20 mouse cellular contexts compared by ENCODE assay signal in genomic region chr14:57376016-57376415, GRCm38 (mm10). TPM values are rescaled to one million over a fixed set of nuclear protein-coding genes. Genes with fewer than 3 reads are reported as not detected.
A peak's percentile ranks its signal among the peaks of the same experiment; 100 is the strongest.
DNase-seq lines count a peak whose midpoint lies in the region; ATAC-seq and TF ChIP-seq lines count a peak whose summit lies in the region.
"Had no signal": no experiment of that assay in that cellular context is flagged by ENCODE, and none has a peak within 500 bp of the region (broad histone marks: within the 10 kb centered on the region; RNA-seq: fewer than 3 reads in every experiment).

No protein-coding gene starts in this region.

- H3K79me2 ChIP-seq in liver, adult 2 months (ENCODE audit: control insufficient read depth, insufficient read depth, low read length), result no peaks in the 10 kb centered on the region; the same call in 1 of the 2 replicates

- no peak for TF ChIP-seq CTCF in liver, adult 2 months (IDR thresholded peaks at IDR 0.05; ENCODE audit: low read depth, low read length)

- H3K9ac ChIP-seq in embryonic facial prominence, embryonic 15.5 days, result no peak overlapping the region
- H3K9ac ChIP-seq in forebrain, embryonic 12.5 days, result peak overlapping the region; percentile 17; the same call in 1 of the 2 replicates
- no peak overlapping the region for H3K9ac ChIP-seq in forebrain, embryonic 14.5 days (ENCODE audit: low read length)
- H3K9ac ChIP-seq in liver, adult 2 months (ENCODE audit: low read depth, low read length), result no peak overlapping the region

- no peak overlapping the region for H3K27ac ChIP-seq in embryonic facial prominence, embryonic 15.5 days (replicated peaks)
- no peak overlapping the region for H3K27ac ChIP-seq in embryonic facial prominence, embryonic 10.5 days (replicated peaks)
- H3K27ac ChIP-seq in forebrain, embryonic 12.5 days, result no peak overlapping the region
- H3K27ac ChIP-seq in forebrain, embryonic 14.5 days (ENCODE audit: low read depth, low read length), result no peak overlapping the region
- H3K27ac ChIP-seq in liver, adult 2 months (replicated peaks; ENCODE audit: insufficient read depth, low read depth, low read length), result peak overlapping the region; percentile 74

- TF ChIP-seq POLR2A in liver, adult 2 months (IDR thresholded peaks at IDR 0.05; ENCODE audit: extremely low read depth, insufficient read depth, low read length), result no peak

- H3K9me3 ChIP-seq in embryonic facial prominence, embryonic 15.5 days (replicated peaks), result no peaks in the 10 kb centered on the region
- no peaks in the 10 kb centered on the region for H3K9me3 ChIP-seq in embryonic facial prominence, embryonic 10.5 days
- no peaks in the 10 kb centered on the region for H3K9me3 ChIP-seq in forebrain, embryonic 12.5 days
- H3K9me3 ChIP-seq in forebrain, embryonic 14.5 days (replicated peaks; ENCODE audit: control insufficient read depth, low read length), result no peaks in the 10 kb centered on the region
- H3K9me3 ChIP-seq: G1E had no signal

- DNase-seq in embryonic facial prominence, embryonic 10.5 days (ENCODE audit: low spot score), result no peak
- DNase-seq in forebrain, embryonic 14.5 days (ENCODE audit: low spot score), result no peak
- DNase-seq in liver, adult 2 months (ENCODE audit: extremely low read depth, low read depth, low spot score), result peak; percentile 81
- DNase-seq in liver, result no peak
- DNase-seq: adrenal gland, adult 8-10 months; adrenal gland, postnatal 10 days; adrenal gland, postnatal 14 days; adrenal gland, postnatal 25 days; adrenal gland, postnatal 36 days; B cell, adult 2 months; cerebellum, adult 11 months; cerebellum, adult 11-12 months; cerebellum, adult 18-20 months had no signal

- H3K27me3 ChIP-seq in embryonic facial prominence, embryonic 15.5 days, result no peaks in the 10 kb centered on the region
- H3K27me3 ChIP-seq in embryonic facial prominence, embryonic 10.5 days (replicated peaks; ENCODE audit: low read depth, poor library complexity, severe bottlenecking), result no peaks in the 10 kb centered on the region
- 0 out of 2 replicates have a peak, but pooled peaks cover 1% of the 10 kb centered on the region for H3K27me3 ChIP-seq in forebrain, embryonic 12.5 days
- H3K27me3 ChIP-seq in forebrain, embryonic 14.5 days (replicated peaks; ENCODE audit: control insufficient read depth, insufficient read depth, low read length), result no peaks in the 10 kb centered on the region
- no peaks in the 10 kb centered on the region for H3K27me3 ChIP-seq in liver, adult 2 months (ENCODE audit: control insufficient read depth, insufficient read depth, low read length)
- H3K27me3 ChIP-seq: CH12.LX, Patski had no signal

- H3K36me3 ChIP-seq in embryonic facial prominence, embryonic 15.5 days, result no peaks in the 10 kb centered on the region
- H3K36me3 ChIP-seq in embryonic facial prominence, embryonic 10.5 days (replicated peaks), result no peaks in the 10 kb centered on the region
- H3K36me3 ChIP-seq in forebrain, embryonic 12.5 days (replicated peaks), result no peaks in the 10 kb centered on the region
- H3K36me3 ChIP-seq in forebrain, embryonic 14.5 days (ENCODE audit: control insufficient read depth, insufficient read depth, low read length), result no peaks in the 10 kb centered on the region
- peaks cover 2% of the 10 kb centered on the region; the same call in 1 of the 2 replicates for H3K36me3 ChIP-seq in liver, adult 2 months (ENCODE audit: control insufficient read depth, insufficient read depth, low read length)

- H3K4me2 ChIP-seq in embryonic facial prominence, embryonic 15.5 days (replicated peaks), result no peak overlapping the region
- no peak overlapping the region for H3K4me2 ChIP-seq in forebrain, embryonic 12.5 days
- no peak overlapping the region for H3K4me2 ChIP-seq in forebrain, embryonic 14.5 days (ENCODE audit: low read length)

- H3K4me1 ChIP-seq in embryonic facial prominence, embryonic 15.5 days, result no peaks in the 10 kb centered on the region
- no peaks in the 10 kb centered on the region for H3K4me1 ChIP-seq in embryonic facial prominence, embryonic 10.5 days
- H3K4me1 ChIP-seq in forebrain, embryonic 12.5 days, result no peaks in the 10 kb centered on the region
- H3K4me1 ChIP-seq in forebrain, embryonic 14.5 days (ENCODE audit: control insufficient read depth, insufficient read depth, low read length), result no peaks in the 10 kb centered on the region
- H3K4me1 ChIP-seq in liver, adult 2 months (ENCODE audit: control insufficient read depth, insufficient read depth, low read length), result peaks cover 11% of the 10 kb centered on the region; the same call in 1 of the 2 replicates

- peak; percentile 53; the same call in 1 of the 2 replicates for ATAC-seq in embryonic facial prominence, embryonic 15.5 days (ENCODE audit: insufficient number of reproducible peaks, low FRiP score, low TSS enrichment, low read depth)
- ATAC-seq in forebrain, embryonic 12.5 days (ENCODE audit: low FRiP score), result no peak
- ATAC-seq in forebrain, embryonic 14.5 days, result no peak
- ATAC-seq: activated CD4-positive, CD25-positive, alpha-beta regulatory T cell, adult 4 months; CD4-positive, CD25-positive, alpha-beta regulatory T cell, adult 4 months; Patski had no signal

- no peak overlapping the region for H3K4me3 ChIP-seq in embryonic facial prominence, embryonic 15.5 days (replicated peaks)
- no peak overlapping the region for H3K4me3 ChIP-seq in embryonic facial prominence, embryonic 10.5 days
- H3K4me3 ChIP-seq in forebrain, embryonic 12.5 days (replicated peaks), result no peak overlapping the region
- H3K4me3 ChIP-seq in forebrain, embryonic 14.5 days (ENCODE audit: low read depth, low read length), result no peak overlapping the region
- H3K4me3 ChIP-seq in liver, adult 2 months (ENCODE audit: insufficient read depth, low read depth, low read length), result no peak overlapping the region; the same call in 1 of the 2 replicates

- WGBS in embryonic facial prominence, embryonic 15.5 days, result 76% methylated on average over 8 of the region's 8 CpGs
- WGBS in embryonic facial prominence, embryonic 10.5 days, result 79% methylated on average over 8 of the region's 8 CpGs
- 80% methylated on average over 8 of the region's 8 CpGs for WGBS in forebrain, embryonic 12.5 days
- 79% methylated on average over 8 of the region's 8 CpGs for WGBS in forebrain, embryonic 14.5 days
- 50% methylated on average over 8 of the region's 8 CpGs for WGBS in liver, adult 2 months

RNA-seq across cellular contexts. Expression of gene Cryl1, which starts 22.3 kb away (rescaled TPM):
- polyA plus RNA-seq in embryonic facial prominence, embryonic 15.5 days (2015; fragmentation: Nextera tagmentation; extraction: Ambion mirVana), result 38.5 and 47.8 TPM in 2 replicates
- 8.0 and 9.2 TPM in 2 replicates for polyA plus RNA-seq in embryonic facial prominence, embryonic 10.5 days (2016; fragmentation: Nextera tagmentation; extraction: Ambion mirVana)
- 6.5 and 8.8 TPM in 2 replicates for polyA plus RNA-seq in forebrain, embryonic 12.5 days (2016; fragmentation: Nextera tagmentation; extraction: Ambion mirVana)
- polyA plus RNA-seq in forebrain, embryonic 14.5 days (2014; fragmentation: Nextera tagmentation; extraction: Ambion mirVana), result 9.0 and 9.9 TPM in 2 replicates
- total RNA-seq in liver, adult 2 months (2014; rRNA removed), result 33.0 and 46.4 TPM in 2 replicates
- 27.0 and 34.9 TPM in 2 replicates for polyA plus RNA-seq in liver, adult 2 months (2012; rRNA removed)

RNA-seq across cellular contexts. Expression of gene Ift88, which starts 47.8 kb away (rescaled TPM):
- polyA plus RNA-seq in embryonic facial prominence, embryonic 15.5 days (2015; fragmentation: Nextera tagmentation; extraction: Ambion mirVana), result 19.1 and 19.8 TPM in 2 replicates
- 12.3 and 13.4 TPM in 2 replicates for polyA plus RNA-seq in embryonic facial prominence, embryonic 10.5 days (2016; fragmentation: Nextera tagmentation; extraction: Ambion mirVana)
- 15.4 and 16.4 TPM in 2 replicates for polyA plus RNA-seq in forebrain, embryonic 12.5 days (2016; fragmentation: Nextera tagmentation; extraction: Ambion mirVana)
- polyA plus RNA-seq in forebrain, embryonic 14.5 days (2014; fragmentation: Nextera tagmentation; extraction: Ambion mirVana), result 15.4 and 16.7 TPM in 2 replicates
- total RNA-seq in liver, adult 2 months (2014; rRNA removed), result 4.8 and 6.0 TPM in 2 replicates
- polyA plus RNA-seq in liver, adult 2 months (2012; rRNA removed), result 2.1 and 2.5 TPM in 2 replicates
